Mouse (Mus musculus): ENCODE results near the gene Eef1akmt3.

GRCm38 (mm10) chr10:127061085-127061484, 19.8 kb upstream of the Eef1akmt3 start:
- TF ChIP-seq CTCF (IDR thresholded peaks at IDR 0.05), result no peak
- no peak for TF ChIP-seq EP300 (IDR thresholded peaks at IDR 0.05)
